13 mouse cellular contexts compared by ENCODE assay signal in the genomic region with DNA sequence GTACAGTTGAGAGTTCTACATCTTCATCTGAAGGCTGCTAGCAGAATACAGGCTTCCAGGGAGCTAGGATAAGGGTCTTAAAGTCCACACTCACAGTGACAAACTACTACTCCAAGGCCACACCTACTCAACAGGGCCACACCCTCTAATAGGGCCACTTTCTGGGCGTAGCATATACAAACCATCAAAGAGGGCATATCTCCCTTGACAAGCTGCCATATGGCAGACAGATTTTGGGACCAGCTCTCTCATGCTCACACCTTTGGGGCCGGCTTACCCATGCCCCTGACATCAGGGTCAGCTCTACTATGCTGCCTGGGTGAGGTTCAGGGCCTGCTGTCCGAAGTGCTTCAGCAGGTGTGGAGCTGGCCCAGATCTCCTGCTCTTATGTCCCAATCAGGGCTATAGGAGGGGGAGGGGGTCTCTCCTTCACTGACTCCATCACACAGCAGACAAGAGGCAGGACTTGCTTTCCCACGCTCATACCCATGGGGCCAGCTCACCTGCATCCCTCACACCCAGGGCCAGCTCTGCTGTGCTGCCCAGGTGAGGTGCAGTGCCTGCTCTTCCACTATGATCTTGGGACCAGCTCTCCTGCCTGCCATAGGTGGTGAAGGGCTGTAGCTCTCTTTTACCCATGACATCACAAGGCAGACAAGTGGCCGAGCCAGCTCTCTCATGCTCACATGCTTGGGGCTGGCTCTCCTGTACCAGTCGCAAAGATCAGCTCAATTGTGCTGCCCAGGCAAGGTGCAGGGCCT. TPM values are rescaled to one million over a fixed set of nuclear protein-coding genes. Genes with fewer than 3 reads are reported as not detected.
A peak's percentile ranks its signal among the peaks of the same experiment; 100 is the strongest.
DNase-seq lines count a peak whose midpoint lies in the region; ATAC-seq and TF ChIP-seq lines count a peak whose summit lies in the region.
"Had no signal": no experiment of that assay in that cellular context is flagged by ENCODE, and none has a peak within 500 bp of the region (broad histone marks: within the 10 kb centered on the region; RNA-seq: fewer than 3 reads in every experiment).

No protein-coding gene starts in this region.

- TF ChIP-seq CTCF in lung, embryonic 14.5 days (IDR thresholded peaks at IDR 0.05; ENCODE audit: low read depth) = no peak

- DNase-seq in lung, embryonic 14.5 days = no peak
- DNase-seq in lung, postnatal 25 days (ENCODE audit: low spot score) = no peak
- DNase-seq in right cerebral cortex, postnatal 25 days = no peak
- DNase-seq: adrenal gland, adult 2 months; cerebellum, adult 2 months; kidney, postnatal 4 days had no signal

- no peaks in the 10 kb centered on the region for H3K27me3 ChIP-seq in forebrain, embryonic 15.5 days
- H3K27me3 ChIP-seq in forebrain, embryonic 16.5 days (replicated peaks; ENCODE audit: control insufficient read depth, insufficient read depth, low read length) = no peaks in the 10 kb centered on the region
- H3K27me3 ChIP-seq in lung, embryonic 14.5 days (ENCODE audit: insufficient read depth, low read length) = no peaks in the 10 kb centered on the region
- H3K27me3 ChIP-seq: embryonic facial prominence, embryonic 12.5 days had no signal

- WGBS in forebrain, embryonic 15.5 days = 88% methylated on average over 6 of the region's 6 CpGs
- WGBS in forebrain, embryonic 16.5 days = 86% methylated on average over 6 of the region's 6 CpGs
- 65% methylated on average over 6 of the region's 6 CpGs for WGBS in lung, embryonic 14.5 days

- 0 out of 2 replicates have a peak, but pooled peaks have one; percentile 26 for ATAC-seq in forebrain, embryonic 15.5 days (replicated peaks)
- ATAC-seq in forebrain, embryonic 16.5 days = no peak
- peak; percentile 58; the same call in 1 of the 2 replicates for ATAC-seq in lung, embryonic 14.5 days (ENCODE audit: insufficient read depth)
- ATAC-seq in erythroid progenitor cell, adult 5-6 weeks (replicated peaks; ENCODE audit: low FRiP score, poor library complexity, severe bottlenecking) = peak; percentile 96
- ATAC-seq in megakaryocyte progenitor cell, adult 5-6 weeks (replicated peaks; ENCODE audit: poor library complexity) = peak; percentile 93
- ATAC-seq in granulocyte monocyte progenitor cell, adult 5-6 weeks (replicated peaks; ENCODE audit: poor library complexity, severe bottlenecking) = no peak

- no peak overlapping the region for H3K27ac ChIP-seq in forebrain, embryonic 15.5 days (replicated peaks)
- no peak overlapping the region for H3K27ac ChIP-seq in forebrain, embryonic 16.5 days (ENCODE audit: low read length)
- no peak overlapping the region for H3K27ac ChIP-seq in lung, embryonic 14.5 days (ENCODE audit: low read depth)
- H3K27ac ChIP-seq: embryonic facial prominence, embryonic 12.5 days; macrophage had no signal

- H3K4me1 ChIP-seq in forebrain, embryonic 15.5 days = no peaks in the 10 kb centered on the region
- no peaks in the 10 kb centered on the region for H3K4me1 ChIP-seq in forebrain, embryonic 16.5 days (replicated peaks; ENCODE audit: control insufficient read depth, insufficient read depth, low read length)
- no peaks in the 10 kb centered on the region for H3K4me1 ChIP-seq in lung, embryonic 14.5 days (ENCODE audit: insufficient read depth)

- H3K36me3 ChIP-seq in forebrain, embryonic 15.5 days = no peaks in the 10 kb centered on the region
- H3K36me3 ChIP-seq in forebrain, embryonic 16.5 days (ENCODE audit: control insufficient read depth, insufficient read depth) = no peaks in the 10 kb centered on the region
- no peaks in the 10 kb centered on the region for H3K36me3 ChIP-seq in lung, embryonic 14.5 days (ENCODE audit: insufficient read depth)
- H3K36me3 ChIP-seq: embryonic facial prominence, embryonic 12.5 days had no signal

- no peaks in the 10 kb centered on the region for H3K9me3 ChIP-seq in forebrain, embryonic 15.5 days
- H3K9me3 ChIP-seq in forebrain, embryonic 16.5 days (ENCODE audit: control insufficient read depth, low read length) = no peaks in the 10 kb centered on the region
- H3K9me3 ChIP-seq in lung, embryonic 14.5 days (ENCODE audit: low read depth, low read length) = no peaks in the 10 kb centered on the region
- H3K9me3 ChIP-seq: embryonic facial prominence, embryonic 12.5 days had no signal

- no peak overlapping the region for H3K9ac ChIP-seq in forebrain, embryonic 15.5 days (replicated peaks)
- no peak overlapping the region for H3K9ac ChIP-seq in forebrain, embryonic 16.5 days (replicated peaks; ENCODE audit: low read depth, low read length)
- no peak overlapping the region for H3K9ac ChIP-seq in lung, embryonic 14.5 days
- H3K9ac ChIP-seq: embryonic facial prominence, embryonic 12.5 days had no signal

- H3K4me3 ChIP-seq in forebrain, embryonic 15.5 days = no peak overlapping the region
- H3K4me3 ChIP-seq in forebrain, embryonic 16.5 days (replicated peaks; ENCODE audit: low read length) = no peak overlapping the region
- no peak overlapping the region for H3K4me3 ChIP-seq in lung, embryonic 14.5 days (ENCODE audit: low read depth, low read length)
- H3K4me3 ChIP-seq: embryonic facial prominence, embryonic 12.5 days had no signal

- no peak overlapping the region for H3K4me2 ChIP-seq in forebrain, embryonic 15.5 days (replicated peaks)
- H3K4me2 ChIP-seq in forebrain, embryonic 16.5 days (ENCODE audit: low read length) = no peak overlapping the region
- H3K4me2 ChIP-seq in lung, embryonic 14.5 days = no peak overlapping the region
- H3K4me2 ChIP-seq: embryonic facial prominence, embryonic 12.5 days had no signal

RNA-seq across cellular contexts. Expression of gene March8, which starts 32.6 kb away (rescaled TPM):
- polyA plus RNA-seq in forebrain, embryonic 15.5 days (2015; fragmentation: Nextera tagmentation; extraction: Ambion mirVana) = 52.3 and 55.7 TPM in 2 replicates
- 52.8 and 57.0 TPM in 2 replicates for polyA plus RNA-seq in forebrain, embryonic 16.5 days (2015; fragmentation: Nextera tagmentation; extraction: Ambion mirVana)
- 29.0 and 30.8 TPM in 2 replicates for polyA plus RNA-seq in lung, embryonic 14.5 days (2014; fragmentation: Nextera tagmentation; extraction: Ambion mirVana)
- 417 and 504 TPM in 2 replicates for total RNA-seq in erythroid progenitor cell, adult 5-6 weeks (2015; ENCODE audit: low replicate concordance)
- total RNA-seq in erythroid progenitor cell, adult 5-6 weeks (2017; ENCODE audit: low replicate concordance) = 368 and 504 TPM in 2 replicates
- 11.1 and 15.6 TPM in 2 replicates for total RNA-seq in megakaryocyte progenitor cell, adult 5-6 weeks (2015)
- 18.1 and 29.2 TPM in 2 replicates for total RNA-seq in megakaryocyte progenitor cell, adult 5-6 weeks (2017)
- 13.4 and 22.4 TPM in 2 replicates for total RNA-seq in granulocyte monocyte progenitor cell, adult 5-6 weeks (2014; fragmentation: Nextera tagmentation)
- 15.9 and 19.3 TPM in 2 replicates for total RNA-seq in granulocyte monocyte progenitor cell, adult 5-6 weeks (2017)

Comparison
In these comparisons a context has a peak if more than half of its experiments do, and no peak if none do; other contexts are left out.
1. ATAC-seq: peak in forebrain, embryonic 15.5 days (single experiment), lung, embryonic 14.5 days (single experiment), erythroid progenitor cell, adult 5-6 weeks (single experiment) and megakaryocyte progenitor cell, adult 5-6 weeks (single experiment); none in forebrain, embryonic 16.5 days (single experiment) and granulocyte monocyte progenitor cell, adult 5-6 weeks (single experiment).
2. RNA of gene March8, which starts 32.6 kb away (total RNA-seq): 368 to 504 TPM in erythroid progenitor cell, adult 5-6 weeks; 13.4 to 22.4 TPM in granulocyte monocyte progenitor cell, adult 5-6 weeks and 11.1 to 29.2 TPM in megakaryocyte progenitor cell, adult 5-6 weeks; every median in the first group is over 10 times any median in the second.